Mouse (Mus musculus) kidney, adult 18-20 months (tissue): ENCODE measurements around the gene Acsf3.

ENCODE experiments used
- DNase-seq: peaks from one replicate; pipeline ENCODE4 v3.0.0; 2021

Gene Acsf3

GRCm38 (mm10) chr8:122853340-122853771, 78.1 kb downstream of the Acsf3 start:
- DNase-seq = no peak

GRCm38 (mm10) chr8:122854388-122854787, 79.1 kb downstream of the Acsf3 start:
- DNase-seq = no peak

DNA sequence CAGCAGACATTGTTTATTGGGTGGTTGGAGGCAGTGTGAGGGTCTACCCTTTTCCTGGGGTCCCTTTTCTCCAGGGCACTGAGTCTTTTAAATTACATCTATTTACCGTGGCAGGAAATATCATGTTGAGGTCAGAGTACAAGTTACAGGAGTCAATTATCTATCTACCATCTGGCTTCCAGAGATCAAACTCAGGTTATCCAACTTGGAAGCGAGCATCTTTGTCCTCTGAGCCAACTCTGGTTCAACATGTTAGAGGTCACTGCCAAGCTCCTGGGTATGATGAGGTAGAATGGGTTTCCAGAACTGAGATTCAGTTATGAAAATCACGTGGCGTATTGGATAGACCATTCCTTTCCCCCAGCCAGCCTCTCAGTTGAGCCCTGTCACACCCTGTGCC, 79.8 kb downstream of the Acsf3 start:
- DNase-seq = no peak

DNA sequence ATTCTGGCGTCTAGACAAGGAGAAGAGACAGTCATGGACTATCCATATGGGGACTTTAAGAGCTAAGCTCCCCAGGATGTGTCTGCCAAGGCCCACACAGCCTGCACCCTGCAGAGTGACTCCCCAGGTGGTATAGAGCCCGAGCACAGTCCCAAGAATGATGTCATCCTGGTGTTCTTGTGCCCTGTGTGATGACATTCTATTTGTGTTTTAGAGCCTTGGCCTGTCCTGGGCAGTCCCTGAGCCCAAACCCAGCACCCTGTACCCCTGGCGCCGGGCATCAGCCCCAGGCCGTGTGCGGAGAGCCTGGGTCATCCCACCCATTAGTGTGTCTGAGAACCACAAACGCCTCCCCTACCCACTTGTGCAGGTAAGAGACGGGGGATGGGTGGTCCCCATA, 81.0 kb downstream of the Acsf3 start:
- DNase-seq = no peak

- DNase-seq = no peak
These were observed 84.6 kb downstream of the Acsf3 start for GRCm38 (mm10) chr8:122859843-122860242.

DNA sequence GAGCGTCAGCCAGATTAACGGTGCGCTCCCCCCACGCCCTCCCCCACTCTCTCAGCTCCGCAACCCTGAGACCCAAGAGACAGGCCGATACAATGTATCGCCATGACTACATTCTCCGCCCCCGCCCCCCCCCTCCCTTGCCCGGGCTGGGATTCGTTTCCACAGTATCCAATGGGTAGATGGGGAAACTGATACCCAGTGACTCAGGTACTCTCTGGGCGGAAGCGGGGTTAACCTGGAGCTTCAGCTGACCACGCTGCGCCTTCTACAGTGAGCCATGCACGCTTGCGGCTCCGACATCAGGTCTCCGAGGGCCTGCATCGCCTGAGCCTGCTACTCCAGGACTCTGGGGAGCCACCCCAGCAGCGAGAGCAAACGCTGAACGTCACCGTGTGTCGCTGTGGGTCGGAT, 89.4 kb downstream of the Acsf3 start:
- DNase-seq = no peak

- DNase-seq = no peak
These were observed 90.2 kb downstream of the Acsf3 start for GRCm38 (mm10) chr8:122865441-122865840.

DNA sequence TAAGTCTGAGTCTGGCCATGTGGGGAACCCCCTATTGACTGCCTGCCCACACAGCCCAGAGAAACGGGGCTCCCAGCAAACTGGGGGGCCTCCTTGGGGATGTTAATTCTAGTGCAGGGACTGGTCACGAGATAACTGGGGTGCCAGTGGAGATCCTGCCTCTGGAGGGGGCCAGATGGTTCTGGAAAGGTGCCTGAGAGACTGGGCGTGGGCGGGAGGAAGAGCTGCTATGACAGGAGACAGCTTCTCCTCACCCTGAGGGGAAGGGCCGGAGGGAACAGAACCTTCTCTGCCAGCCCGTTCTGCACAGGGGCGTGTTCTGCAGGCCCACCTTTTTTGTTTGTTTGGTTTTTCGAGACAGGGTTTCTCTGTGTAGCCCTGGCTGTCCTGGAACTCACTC, 90.9 kb downstream of the Acsf3 start:
- DNase-seq = no peak
